Mouse (Mus musculus) C2C12 (cell line): ENCODE measurements around the gene Mtr.
"Not testable (repeated sequence)": the region's sequence is repeated elsewhere in the genome, so short reads cannot be mapped to it uniquely, and the experiment has no call there.

Experiments
- CEBPB ChIP-seq: IDR thresholded peaks from one replicate; pipeline ENCODE4 v1.6.1; 2011; ENCODE audit warnings: low read depth, mild to moderate bottlenecking, control low read depth, moderate library complexity
- CTCF ChIP-seq: IDR thresholded peaks from one replicate; pipeline ENCODE4 v1.5.1; 2011; ENCODE audit not compliant: control insufficient read depth, insufficient read depth, insufficient read length
- MAX ChIP-seq: IDR thresholded peaks from one replicate; pipeline ENCODE4 v1.6.1; 2011; ENCODE audit warnings: mild to moderate bottlenecking, control low read depth
- MYOG ChIP-seq: IDR thresholded peaks from one replicate; pipeline ENCODE4 v1.6.1; 2011; ENCODE audit not compliant: control insufficient read depth, insufficient read length; ENCODE audit errors: extremely low read depth

DNA sequence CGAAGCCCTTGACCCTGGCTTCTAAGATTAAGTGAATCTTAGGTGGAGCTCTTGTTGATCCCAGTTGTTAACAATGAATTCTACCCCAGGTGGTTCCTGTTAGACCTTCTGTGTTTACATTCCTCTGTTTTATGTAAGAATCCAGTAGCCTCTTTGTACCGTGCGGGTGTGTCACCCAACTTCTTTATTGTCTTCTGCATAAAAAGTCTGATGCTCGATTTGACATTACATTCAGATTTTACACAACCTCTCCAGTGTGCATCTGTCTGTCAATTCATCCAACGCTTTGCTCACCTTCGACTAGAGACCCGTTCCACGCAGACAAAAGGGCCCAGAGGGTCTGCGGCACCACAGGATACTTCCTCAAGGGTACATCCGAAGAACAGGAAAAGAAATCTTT lies 121.5 kb downstream of the Mtr start:
- not testable (repeated sequence) for TF ChIP-seq MYOG, CEBPB, CTCF, MAX
